Mouse (Mus musculus) spleen, embryonic (tissue): Measurements from ENCODE around the gene Pdk1.
"Not testable (repeated sequence)": the region's sequence is repeated elsewhere in the genome, so short reads cannot be mapped to it uniquely, and the experiment has no call there.

Source experiments
- CTCF ChIA-PET: fragments of 350-600 bp; sonication (Branson Sonifier 250); formaldehyde crosslinking; loops from one replicate; lab custom pipeline; 2022; lab: Charles Lee

Gene Pdk1

GRCm38 (mm10) chr2:71873474-71874322 lies 674 bp downstream of the Pdk1 start:
- CTCF ChIA-PET = no interaction called here

DNA sequence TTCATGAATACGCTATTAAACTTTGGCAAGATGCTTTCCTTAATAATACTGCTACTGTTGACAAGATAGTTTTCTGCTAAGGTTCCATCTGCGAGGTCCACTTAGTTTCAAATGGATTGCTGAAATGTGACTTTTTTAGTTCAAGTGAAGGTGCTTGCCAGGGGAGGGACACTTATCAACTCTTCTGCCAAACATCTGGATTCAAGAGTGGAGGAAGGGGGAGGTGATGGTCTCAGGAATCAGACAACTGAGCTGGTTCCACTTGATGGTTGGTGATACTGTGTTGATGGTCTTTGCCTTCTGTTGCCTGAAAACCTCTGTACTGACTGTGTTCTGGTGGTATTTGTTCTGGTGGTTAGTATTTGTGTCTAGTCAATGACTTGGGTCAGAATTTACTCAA lies 1.4 kb downstream of the Pdk1 start:
- CTCF ChIA-PET = interaction anchor here (1.0 kb wide), 1 partner anchor 10 kb away, joined by 3 read pairs; no protein-coding TSS in a partner anchor

GRCm38 (mm10) chr2:71874836-71875235 lies 1.8 kb downstream of the Pdk1 start:
- CTCF ChIA-PET = interaction anchor here (1.0 kb wide), 1 partner anchor 10 kb away, joined by 3 read pairs; no protein-coding TSS in a partner anchor

GRCm38 (mm10) chr2:71877865-71878264 lies 4.8 kb downstream of the Pdk1 start:
- CTCF ChIA-PET = interaction anchor here (1.0 kb wide), 1 partner anchor 19 kb away, joined by 3 read pairs; no protein-coding TSS in a partner anchor

- CTCF ChIA-PET = interaction anchor here (1.0 kb wide), 1 partner anchor 20 kb away, joined by 3 read pairs; no protein-coding TSS in a partner anchor
Observed at GRCm38 (mm10) chr2:71878441-71878840, 5.4 kb downstream of the Pdk1 start.

DNA sequence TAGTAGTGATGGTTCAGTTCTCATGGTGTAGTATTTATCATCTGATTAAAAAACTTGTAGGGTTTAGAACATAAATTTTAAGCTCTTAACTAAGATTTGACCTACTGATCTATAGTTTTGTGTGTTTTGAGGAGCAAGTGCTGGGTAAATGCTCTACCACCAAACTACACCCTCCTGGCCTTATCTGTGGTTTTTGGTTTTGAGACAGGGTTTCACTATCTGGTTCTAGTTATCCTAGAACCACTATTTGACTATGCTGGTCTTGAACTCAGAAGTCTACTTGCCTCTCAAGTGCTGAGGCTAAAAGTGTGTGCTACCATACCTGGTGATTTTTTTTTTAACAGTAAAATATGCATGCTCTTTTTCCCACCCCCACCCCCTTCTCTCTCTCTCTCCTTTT lies 5.9 kb downstream of the Pdk1 start:
- CTCF ChIA-PET = no interaction called here

DNA sequence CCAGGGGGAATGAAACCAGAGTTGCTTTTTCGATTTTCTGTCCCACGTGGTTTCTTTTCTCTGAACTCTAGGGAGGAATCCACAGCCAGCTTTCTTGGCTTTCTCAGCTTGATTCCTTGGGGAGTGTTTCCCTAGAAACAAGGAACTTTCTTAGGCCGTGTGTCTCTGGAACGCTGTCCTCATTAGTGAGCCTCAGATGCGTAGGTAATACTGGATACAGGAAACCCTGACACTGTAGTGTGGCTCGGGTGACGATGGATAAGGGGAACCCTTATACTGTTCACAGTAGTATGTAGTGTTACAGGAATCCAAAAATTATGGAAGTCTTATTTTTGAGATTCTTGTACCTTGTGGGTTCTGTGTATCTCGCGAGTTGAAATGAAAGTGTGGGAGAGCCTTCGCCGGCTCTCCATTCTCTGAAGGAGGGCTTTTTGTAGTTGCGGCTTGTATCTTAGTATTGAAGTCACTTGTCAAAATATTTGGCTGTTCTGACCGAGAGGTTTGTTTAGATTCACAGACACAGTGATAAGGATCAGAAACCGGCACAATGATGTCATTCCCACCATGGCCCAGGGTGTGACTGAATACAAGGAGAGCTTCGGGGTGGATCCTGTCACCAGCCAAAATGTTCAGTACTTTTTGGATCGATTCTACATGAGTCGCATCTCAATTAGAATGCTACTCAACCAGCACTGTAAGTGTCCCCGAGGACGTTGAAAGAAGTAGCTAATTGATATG lies 10.1 kb downstream of the Pdk1 start:
- CTCF ChIA-PET = no interaction called here

- CTCF ChIA-PET = no interaction called here
Observed at GRCm38 (mm10) chr2:71887269-71887668, 14.2 kb downstream of the Pdk1 start.

DNA sequence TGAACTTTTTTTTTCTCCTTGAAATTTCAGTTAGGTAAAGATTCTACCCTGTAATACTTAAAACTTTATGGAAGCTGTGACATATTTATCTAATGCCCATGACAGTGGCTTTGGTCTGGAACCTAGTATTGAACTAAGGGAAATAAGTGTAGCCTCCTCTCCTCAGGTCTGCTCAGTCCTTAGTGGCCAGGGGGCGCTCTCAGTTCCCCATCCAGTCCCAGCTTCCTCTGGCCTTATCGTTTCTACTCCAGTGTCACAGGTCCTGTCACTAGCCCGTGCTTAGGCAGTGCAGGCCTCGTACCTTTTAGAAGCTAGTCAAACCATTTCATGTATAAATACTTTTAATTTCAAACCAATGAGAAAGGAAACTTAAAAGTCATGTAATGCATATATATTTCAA lies 15.4 kb downstream of the Pdk1 start:
- CTCF ChIA-PET = interaction anchor here (0.9 kb wide), 1 partner anchor 36 kb away, joined by 3 read pairs; no protein-coding TSS in a partner anchor

DNA sequence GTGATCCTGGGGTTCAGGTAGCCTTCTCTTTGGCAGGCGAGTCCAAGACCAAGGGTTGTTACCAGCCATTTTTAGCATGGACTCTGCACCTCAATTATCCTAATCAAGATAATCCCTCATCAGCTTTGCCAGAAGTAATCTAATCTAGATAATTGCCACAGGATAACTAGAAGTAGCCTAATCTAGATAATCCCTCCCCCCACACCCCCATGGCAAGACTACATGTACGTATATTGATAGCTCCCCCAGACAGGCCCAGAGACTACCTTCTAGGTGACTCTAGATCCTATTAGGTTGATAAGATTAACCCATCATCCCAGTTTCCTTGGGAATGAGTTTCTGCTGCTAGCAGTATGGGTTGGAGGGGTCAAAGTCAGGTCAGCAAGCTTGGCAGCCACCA lies 18.5 kb downstream of the Pdk1 start:
- CTCF ChIA-PET = interaction anchor here (0.7 kb wide), 1 partner anchor 565 kb away, joined by 3 read pairs; no protein-coding TSS in a partner anchor

DNA sequence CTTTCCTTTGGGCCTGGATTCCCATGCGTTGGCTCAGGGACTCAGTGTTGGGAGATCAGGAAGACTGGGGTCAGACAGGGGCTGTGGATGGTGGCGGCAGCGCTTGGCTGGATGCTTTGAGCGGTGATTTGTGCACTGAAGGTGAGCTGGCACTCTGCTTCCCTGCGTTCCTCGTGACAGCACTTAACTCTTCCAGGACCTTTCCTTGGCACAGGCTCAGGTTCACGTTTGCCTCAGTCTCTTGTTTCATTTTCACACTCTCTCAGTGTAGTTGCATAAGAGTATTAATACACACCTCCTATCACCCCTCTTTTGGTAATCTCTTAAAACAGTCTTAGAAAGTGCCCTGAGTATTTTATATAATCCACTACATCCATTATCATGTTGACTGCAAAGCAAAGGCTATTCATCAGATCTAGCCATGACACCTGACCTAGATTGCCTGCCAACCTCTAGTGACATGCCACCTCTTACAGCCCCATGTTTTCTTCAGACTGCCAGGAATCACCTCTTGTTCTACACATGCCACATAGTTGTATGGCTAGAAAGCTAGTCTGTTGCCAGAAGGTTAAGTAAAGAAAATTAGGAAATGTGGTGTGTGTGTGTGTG lies 19.8 kb downstream of the Pdk1 start:
- CTCF ChIA-PET = no interaction called here

DNA sequence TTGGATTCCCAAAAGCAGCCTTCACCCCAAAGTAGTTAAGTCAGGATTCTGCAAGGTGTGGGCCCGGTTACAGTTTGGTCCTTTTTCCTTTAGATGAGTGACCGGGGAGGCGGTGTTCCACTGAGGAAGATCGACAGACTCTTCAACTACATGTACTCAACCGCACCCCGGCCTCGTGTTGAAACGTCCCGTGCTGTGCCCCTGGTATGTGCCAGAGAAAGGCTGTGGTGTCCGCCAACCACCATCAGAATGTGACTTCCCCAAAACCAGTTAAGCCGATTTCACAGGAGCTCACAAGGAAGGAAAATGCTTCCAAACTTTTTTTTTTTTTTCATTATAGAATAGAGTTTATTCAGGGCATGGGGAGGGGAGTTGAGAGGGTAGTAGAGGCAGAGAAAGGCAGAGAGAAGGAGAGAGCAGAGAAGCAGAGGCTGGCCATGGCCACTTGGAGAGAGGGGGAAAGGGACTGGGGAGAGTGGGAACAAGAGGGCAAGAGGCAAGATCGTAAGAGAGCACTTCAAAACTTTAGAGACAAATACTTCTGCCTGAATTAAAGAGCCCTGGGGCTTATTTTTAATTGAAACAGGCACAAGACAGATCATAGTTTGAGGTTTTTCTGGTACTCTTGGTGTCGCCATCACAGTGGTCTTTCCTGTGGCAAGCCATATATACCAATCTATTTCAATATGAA lies 22.7 kb downstream of the Pdk1 start:
- CTCF ChIA-PET = no interaction called here

- CTCF ChIA-PET = no interaction called here
Observed at GRCm38 (mm10) chr2:71897420-71897819, 24.4 kb downstream of the Pdk1 start.

DNA sequence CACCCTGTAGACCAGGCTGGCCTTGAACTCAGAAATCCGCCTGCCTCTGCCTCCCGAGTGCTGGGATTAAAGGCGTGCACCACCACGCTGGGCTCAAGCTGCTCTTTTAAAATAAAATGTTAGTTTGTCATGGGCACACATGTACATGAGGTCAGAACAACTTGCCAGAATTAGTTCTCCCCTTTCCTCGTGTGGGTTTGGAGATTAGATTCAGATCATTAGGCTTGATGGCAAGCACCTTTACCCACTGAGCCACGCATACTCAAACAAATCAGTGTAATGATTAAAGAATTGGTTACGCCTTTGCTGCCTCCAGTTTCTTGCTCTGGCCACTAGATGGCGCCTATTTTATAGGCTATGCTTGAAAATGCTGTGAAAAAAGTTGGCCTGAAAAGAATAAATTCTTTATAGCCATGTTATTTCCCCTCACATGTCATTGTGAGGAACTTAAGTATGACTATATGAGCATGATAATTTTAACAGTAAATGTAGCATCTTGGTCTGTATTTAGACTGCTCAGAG lies 25.4 kb downstream of the Pdk1 start:
- CTCF ChIA-PET = interaction anchor here (0.7 kb wide), 1 partner anchor 328 kb away, joined by 3 read pairs; no protein-coding TSS in a partner anchor

- CTCF ChIA-PET = interaction anchor here (1.5 kb wide), 1 partner anchor 57 kb away, joined by 4 read pairs; no protein-coding TSS in a partner anchor
Observed at GRCm38 (mm10) chr2:71899886-71900285, 26.9 kb downstream of the Pdk1 start.

- CTCF ChIA-PET = no interaction called here
Observed at GRCm38 (mm10) chr2:71905154-71905553, 32.1 kb downstream of the Pdk1 start.

DNA sequence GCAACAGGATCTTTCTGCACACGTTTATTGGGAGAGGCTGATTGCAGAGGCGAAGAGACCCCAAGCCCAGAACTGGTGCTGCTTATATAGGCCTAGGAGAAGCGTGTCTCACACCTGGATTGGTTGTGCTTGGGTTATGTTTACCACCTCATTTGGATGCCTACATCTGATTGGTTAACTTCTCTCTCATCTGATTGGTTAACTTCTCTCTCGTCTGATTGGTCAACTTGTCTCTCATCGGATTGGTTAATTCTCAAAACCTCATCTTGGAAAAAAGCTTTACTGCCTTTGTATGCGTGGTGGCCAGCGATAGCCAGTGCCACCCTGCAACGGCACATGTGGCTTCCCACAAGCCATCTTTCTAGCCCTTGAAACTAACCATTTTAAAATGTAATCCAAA lies 33.3 kb downstream of the Pdk1 start:
- CTCF ChIA-PET = not testable (repeated sequence)

GRCm38 (mm10) chr2:71913911-71914310 lies 40.9 kb downstream of the Pdk1 start:
- CTCF ChIA-PET = interaction anchor here (0.6 kb wide), 1 partner anchor 327 kb away, joined by 3 read pairs; no protein-coding TSS in a partner anchor

DNA sequence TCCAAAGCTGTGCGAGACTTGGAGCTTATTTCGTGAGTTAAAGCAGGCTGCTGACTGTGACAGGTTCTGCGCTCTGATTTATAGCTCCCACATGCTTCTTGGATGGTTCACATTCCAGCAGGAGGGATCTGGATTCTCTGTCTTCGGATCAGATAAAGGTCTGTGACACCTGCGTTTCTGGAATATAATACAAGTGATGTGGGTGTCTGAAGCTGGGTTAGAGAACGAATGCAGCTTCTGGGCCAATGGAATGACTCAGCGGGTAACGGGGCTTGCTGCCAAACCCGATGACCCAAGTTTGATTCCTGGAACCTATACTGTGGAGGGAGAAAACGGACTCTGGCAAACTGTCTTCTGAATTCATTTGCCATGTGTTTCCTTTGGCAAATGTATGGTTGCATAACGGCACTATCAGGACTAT lies 46.2 kb downstream of the Pdk1 start:
- CTCF ChIA-PET = no interaction called here

- CTCF ChIA-PET = not testable (repeated sequence)
Observed at GRCm38 (mm10) chr2:71924931-71925330, 51.9 kb downstream of the Pdk1 start.

- CTCF ChIA-PET = no interaction called here
Observed at GRCm38 (mm10) chr2:71934046-71934445, 61.0 kb downstream of the Pdk1 start.
